Mouse (Mus musculus) hindbrain, postnatal 0 days (tissue): ENCODE results near the gene Hdhd3. TPM values are rescaled to one million over a fixed set of nuclear protein-coding genes. Genes with fewer than 3 reads are reported as not detected.
A peak's percentile ranks its signal among the peaks of the same experiment; 100 is the strongest.

Experiments
- ATAC-seq: fragments of 200-750 bp; cut with Nextera tagmentation; 2 replicates; pipeline ENCODE4 v1.8.0; 2017; ENCODE audit warnings: mild to moderate bottlenecking, moderate TSS enrichment, moderate library complexity
- DNase-seq: peaks from one replicate; pipeline ENCODE4 v3.0.0-alpha.2; 2015; ENCODE audit warnings: low spot score
- H3K27ac ChIP-seq: fragments of 300-500 bp; sonication (generic); 2 replicates; pipeline ENCODE4 v1.5.1; 2014; ENCODE audit warnings: mild to moderate bottlenecking
- H3K27me3 ChIP-seq: fragments of 300-500 bp; sonication (generic); 2 replicates; pipeline ENCODE4 v1.6.1; 2014; ENCODE audit warnings: low read length, mixed read lengths; ENCODE audit not compliant: insufficient read depth
- H3K36me3 ChIP-seq: fragments of 300-500 bp; sonication (generic); 2 replicates; pipeline ENCODE4 v1.6.1; 2014; ENCODE audit warnings: low read length, mixed read lengths; ENCODE audit not compliant: insufficient read depth
- H3K4me1 ChIP-seq: fragments of 300-500 bp; sonication (generic); 2 replicates; pipeline ENCODE4 v1.6.1; 2014; ENCODE audit warnings: antibody characterized with exemption, low read length, mixed read lengths; ENCODE audit not compliant: insufficient read depth
- H3K4me2 ChIP-seq: fragments of 300-500 bp; sonication (generic); 2 replicates; pipeline ENCODE4 v1.6.1; 2014; ENCODE audit warnings: low read depth, mild to moderate bottlenecking, low read length, moderate library complexity, mixed read lengths
- H3K4me3 ChIP-seq: fragments of 300-500 bp; sonication (generic); 2 replicates; pipeline ENCODE4 v1.5.1; 2014; ENCODE audit warnings: low read length
- H3K9ac ChIP-seq: fragments of 300-500 bp; sonication (generic); replicated peaks from 2 replicates; pipeline ENCODE4 v1.6.1; 2014; ENCODE audit warnings: mild to moderate bottlenecking, low read length, moderate library complexity, mixed read lengths
- H3K9me3 ChIP-seq: fragments of 300-500 bp; sonication (generic); 2 replicates; pipeline ENCODE4 v1.6.1; 2016; ENCODE audit warnings: low read length, mixed read lengths
- CTCF ChIP-seq: IDR thresholded peaks from 2 replicates; pipeline ENCODE4 v1.5.1; 2016; ENCODE audit warnings: antibody characterized with exemption, control low read depth, low read depth
- WGBS: fragments of 180-500 bp; shearing (Covaris S2); extraction: QIAGEN DNeasy Blood & Tissue Kit; methylation state at CpG from one replicate; pipeline ENCODE4 v1.1.7; 2014; 5-methylcytosine and 5-hydroxymethylcytosine counted together
- polyA plus RNA-seq: library from polyadenylated mRNA; unstranded; fragments of >200 nt; fragmentation: Nextera tagmentation; extraction: Ambion mirVana; gene quantifications from 2 replicates; pipeline ENCODE4 v1.2.1, GENCODE M21; 2015
- total RNA-seq: library from RNA; depleted of rRNA; stranded (reverse); fragments of >200 nt; gene quantifications from 2 replicates; pipeline ENCODE4 v1.2.3, GENCODE M21; 2014

Hdhd3 gene
- total and polyA plus RNA-seq, 2 experiments from 2014 or later = 5.1 to 5.8 TPM

GRCm38 (mm10) chr4:62501964-62502732 lies 1.1 kb downstream of the Hdhd3 start:
- DNase-seq (peak; percentile 94), ATAC-seq (peak; percentile 96)
- no peak for TF ChIP-seq CTCF
- peak overlapping the region; percentile 81 for H3K4me2 ChIP-seq
- no peaks in the 10 kb centered on the region for H3K4me1 ChIP-seq
- WGBS = 2% methylated on average over 38 of the region's 38 CpGs
- no peaks in the 10 kb centered on the region for H3K27me3 ChIP-seq
- no peaks in the 10 kb centered on the region for H3K9me3 ChIP-seq
- H3K27ac ChIP-seq = peak overlapping the region; percentile 69; the same call in 1 of the 2 replicates
- peak overlapping the region; percentile 76 for H3K9ac ChIP-seq
- H3K36me3 ChIP-seq = peaks cover 8% of the 10 kb centered on the region; the same call in 1 of the 2 replicates
- H3K4me3 ChIP-seq = peak overlapping the region; percentile 71

- DNase-seq = peak; percentile 26
- Histone ChIP-seq H3K27me3 (no peaks in the 10 kb centered on the region), H3K36me3 (peaks cover 8% of the 10 kb centered on the region; the same call in 1 of the 2 replicates), H3K4me3 (peak overlapping the region; percentile 71), H3K4me1 (no peaks in the 10 kb centered on the region), H3K27ac (peak overlapping the region; percentile 69; the same call in 1 of the 2 replicates), H3K9me3 (no peaks in the 10 kb centered on the region), H3K4me2 (peak overlapping the region; percentile 81), H3K9ac (peak overlapping the region; percentile 76)
- TF ChIP-seq CTCF = no peak
- WGBS = under 1% methylated on average over 7 of the region's 7 CpGs
- ATAC-seq = no peak
These were observed 1.7 kb downstream of the Hdhd3 start for GRCm38 (mm10) chr4:62501534-62501933.

GRCm38 (mm10) chr4:62500799-62501198 lies 2.5 kb downstream of the Hdhd3 start:
- 0 out of 2 replicates have a peak overlapping the region, but pooled peaks have one; percentile 81 for H3K4me2 ChIP-seq
- TF ChIP-seq CTCF = no peak

GRCm38 (mm10) chr4:62496815-62497214 lies 6.5 kb downstream of the Hdhd3 start:
- WGBS = 43% methylated on average over 8 of the region's 8 CpGs
- peak; percentile 45 for ATAC-seq

More at GRCm38 (mm10) chr4:62500799-62501198, 2.5 kb downstream of the Hdhd3 start:
- WGBS = 90% methylated on average over 4 of the region's 4 CpGs
- Histone ChIP-seq H3K36me3 (peaks cover 8% of the 10 kb centered on the region; the same call in 1 of the 2 replicates), H3K27me3 (no peaks in the 10 kb centered on the region), H3K4me3 (no peak overlapping the region), H3K27ac (no peak overlapping the region), H3K4me1 (0 out of 2 replicates have a peak, but pooled peaks cover 4% of the 10 kb centered on the region), H3K9ac (no peak overlapping the region), H3K9me3 (no peaks in the 10 kb centered on the region)
- no peak for ATAC-seq
- no peak for DNase-seq

GRCm38 (mm10) chr4:62495946-62496345 lies 7.3 kb downstream of the Hdhd3 start:
- Histone ChIP-seq H3K9me3 (no peaks in the 10 kb centered on the region), H3K4me2 (no peak overlapping the region), H3K36me3 (peaks cover 8% of the 10 kb centered on the region; the same call in 1 of the 2 replicates), H3K27me3 (no peaks in the 10 kb centered on the region), H3K9ac (no peak overlapping the region), H3K4me3 (no peak overlapping the region), H3K27ac (no peak overlapping the region), H3K4me1 (0 out of 2 replicates have a peak, but pooled peaks cover 4% of the 10 kb centered on the region)
- 62% methylated on average over 8 of the region's 8 CpGs for WGBS
- no peak for TF ChIP-seq CTCF
- DNase-seq = peak; percentile 38
- no peak for ATAC-seq

More at GRCm38 (mm10) chr4:62496815-62497214, 6.5 kb downstream of the Hdhd3 start:
- Histone ChIP-seq H3K36me3 (peaks cover 8% of the 10 kb centered on the region; the same call in 1 of the 2 replicates), H3K27me3 (no peaks in the 10 kb centered on the region), H3K4me3 (no peak overlapping the region), H3K9me3 (no peaks in the 10 kb centered on the region), H3K27ac (no peak overlapping the region), H3K4me2 (no peak overlapping the region), H3K9ac (no peak overlapping the region), H3K4me1 (0 out of 2 replicates have a peak, but pooled peaks cover 4% of the 10 kb centered on the region)
- DNase-seq = peak; percentile 62
- no peak for TF ChIP-seq CTCF

- H3K9ac ChIP-seq = no peak overlapping the region
- no peak for ATAC-seq
- H3K4me1 ChIP-seq = 0 out of 2 replicates have a peak, but pooled peaks cover 4% of the 10 kb centered on the region
- DNase-seq = no peak
- peaks cover 8% of the 10 kb centered on the region; the same call in 1 of the 2 replicates for H3K36me3 ChIP-seq
- no peak for TF ChIP-seq CTCF
- no peak overlapping the region for H3K27ac ChIP-seq
- WGBS = 57% methylated on average over 9 of the region's 9 CpGs
- no peaks in the 10 kb centered on the region for H3K9me3 ChIP-seq
- H3K4me3 ChIP-seq = no peak overlapping the region
- no peaks in the 10 kb centered on the region for H3K27me3 ChIP-seq
- no peak overlapping the region for H3K4me2 ChIP-seq
These were observed 9.0 kb downstream of the Hdhd3 start for GRCm38 (mm10) chr4:62494230-62494629.
